Mouse (Mus musculus): ENCODE measurements around the gene Pcf11. TPM values are rescaled to one million over a fixed set of nuclear protein-coding genes. Genes with fewer than 3 reads are reported as not detected.

Gene Pcf11
- total and polyA plus RNA-seq, 3 experiments: 25.6 to 60.3 (median 34.0) TPM

Other genes starting within 250 kb of the Pcf11 start
- gene Ccdc90b, start 108.8 kb downstream of the Pcf11 start, total RNA-seq (2012; rRNA removed): not detected in 2 replicates
- gene Ccdc90b, start 108.8 kb downstream of the Pcf11 start, polyA plus RNA-seq (2012; ENCODE audit: insufficient read depth in 1 of 2, insufficient read length in 2 of 2, low read depth in 1 of 2, low replicate concordance in 2 of 2, missing spikeins in 1 of 2): not detected
- gene Ankrd42, start 32.8 kb downstream of the Pcf11 start, total RNA-seq (2012; rRNA removed): 0.75 and 1.1 TPM in 2 replicates
- gene Ankrd42, start 32.8 kb downstream of the Pcf11 start, polyA plus RNA-seq (2012; ENCODE audit: insufficient read depth in 1 of 2, insufficient read length in 2 of 2, low read depth in 1 of 2, low replicate concordance in 2 of 2, missing spikeins in 1 of 2): 1 to 10 TPM in 1 of 2 experiments, not detected in 1; 1.4 TPM
- 0.62 and 1.3 TPM in 2 replicates for gene Rab30, start 71.7 kb upstream of the Pcf11 start, total RNA-seq (2012; rRNA removed)
- 1 to 10 TPM in 1 of 2 experiments, not detected in 1; 1.3 TPM for gene Rab30, start 71.7 kb upstream of the Pcf11 start, polyA plus RNA-seq (2012; ENCODE audit: insufficient read depth in 1 of 2, insufficient read length in 2 of 2, low read depth in 1 of 2, low replicate concordance in 2 of 2, missing spikeins in 1 of 2)
- gene Ddias, start 204.3 kb upstream of the Pcf11 start, total RNA-seq (2012; rRNA removed): 17.8 and 23.5 TPM in 2 replicates
- 10 to 100 TPM in 1 of 2 experiments, not detected in 1; 19.9 TPM for gene Ddias, start 204.3 kb upstream of the Pcf11 start, polyA plus RNA-seq (2012; ENCODE audit: insufficient read depth in 1 of 2, insufficient read length in 2 of 2, low read depth in 1 of 2, low replicate concordance in 2 of 2, missing spikeins in 1 of 2)
- 41.6 and 48.4 TPM in 2 replicates for gene Prcp, start 204.5 kb upstream of the Pcf11 start, total RNA-seq (2012; rRNA removed)
- 10 to 100 TPM in 1 of 2 experiments, not detected in 1; 40.3 TPM for gene Prcp, start 204.5 kb upstream of the Pcf11 start, polyA plus RNA-seq (2012; ENCODE audit: insufficient read depth in 1 of 2, insufficient read length in 2 of 2, low read depth in 1 of 2, low replicate concordance in 2 of 2, missing spikeins in 1 of 2)

Data from MEL (cell line).